Mouse (Mus musculus) heart, embryonic 13.5 days (tissue): Measurements from ENCODE around the gene Tarbp1. TPM values are rescaled to one million over a fixed set of nuclear protein-coding genes. Genes with fewer than 3 reads are reported as not detected.
"Not testable (repeated sequence)": the region's sequence is repeated elsewhere in the genome, so short reads cannot be mapped to it uniquely, and the experiment has no call there.

ENCODE experiments used
- ATAC-seq: fragments of 200-750 bp; cut with Nextera tagmentation; 2 replicates; pipeline ENCODE4 v1.8.0; 2017; ENCODE audit warnings: moderate TSS enrichment; ENCODE audit not compliant: insufficient number of reproducible peaks, low FRiP score, low TSS enrichment; ENCODE audit errors: extremely low read depth
- H3K27ac ChIP-seq: fragments of 300-500 bp; sonication (generic); replicated peaks from 2 replicates; pipeline ENCODE4 v1.5.1; 2015; ENCODE audit warnings: moderate library complexity, mild to moderate bottlenecking, inconsistent platforms
- H3K27me3 ChIP-seq: fragments of 300-500 bp; sonication (generic); replicated peaks from 2 replicates; pipeline ENCODE4 v1.6.1; 2015; ENCODE audit warnings: mild to moderate bottlenecking, inconsistent platforms
- H3K36me3 ChIP-seq: fragments of 300-500 bp; sonication (generic); 2 replicates; pipeline ENCODE4 v1.6.1; 2015; ENCODE audit warnings: mild to moderate bottlenecking, inconsistent platforms
- H3K4me1 ChIP-seq: fragments of 300-500 bp; sonication (generic); 2 replicates; pipeline ENCODE4 v1.6.1; 2015; ENCODE audit warnings: inconsistent platforms
- H3K4me2 ChIP-seq: fragments of 300-500 bp; sonication (generic); 2 replicates; pipeline ENCODE4 v1.6.1; 2015; ENCODE audit warnings: inconsistent platforms, mild to moderate bottlenecking, moderate library complexity
- H3K4me3 ChIP-seq: fragments of 300-500 bp; sonication (generic); 2 replicates; pipeline ENCODE4 v1.5.1; 2015; ENCODE audit warnings: moderate library complexity, mild to moderate bottlenecking, inconsistent platforms
- H3K9ac ChIP-seq: fragments of 300-500 bp; sonication (generic); 2 replicates; pipeline ENCODE4 v1.6.1; 2015; ENCODE audit warnings: inconsistent platforms, mild to moderate bottlenecking, moderate library complexity
- H3K9me3 ChIP-seq: fragments of 300-500 bp; sonication (generic); 2 replicates; pipeline ENCODE4 v1.6.1; 2016; ENCODE audit warnings: inconsistent platforms
- WGBS: fragments of 180-500 bp; shearing (Covaris S2); methylation state at CpG from one replicate; pipeline ENCODE4 v1.1.7; 2015; ENCODE audit warnings: mixed read lengths; 5-methylcytosine and 5-hydroxymethylcytosine counted together
- polyA plus RNA-seq: library from polyadenylated mRNA; unstranded; fragments of >200 nt; fragmentation: Nextera tagmentation; extraction: Ambion mirVana; gene quantifications from 2 replicates; pipeline ENCODE4 v1.2.1, GENCODE M21; 2015

The Tarbp1 gene
- polyA plus RNA-seq, 1 experiment from 2014 or later = 1.2 TPM

DNA sequence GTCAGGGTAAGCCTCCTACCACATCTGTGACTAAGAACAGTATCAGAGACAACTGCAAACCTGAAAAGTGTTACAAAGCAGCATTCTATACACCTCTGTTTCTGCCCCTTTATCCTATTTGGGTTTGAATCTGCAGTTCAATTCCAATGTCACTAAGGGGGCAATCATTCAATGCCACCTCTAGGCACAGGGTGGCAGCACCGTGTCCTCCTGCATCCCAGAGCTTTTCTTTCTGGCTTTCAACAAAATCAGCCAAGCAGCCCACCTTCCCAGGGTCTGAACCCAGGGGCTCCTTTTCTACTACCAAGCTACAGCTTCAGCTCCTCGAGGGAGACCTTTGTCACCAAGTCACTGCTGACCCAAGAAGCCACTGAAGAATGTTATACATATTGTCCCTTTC lies 35.9 kb downstream of the Tarbp1 start:
- H3K9me3 ChIP-seq = no peaks in the 10 kb centered on the region
- no peak overlapping the region for H3K27ac ChIP-seq
- H3K27me3 ChIP-seq = no peaks in the 10 kb centered on the region
- no peak overlapping the region for H3K4me3 ChIP-seq
- H3K4me2 ChIP-seq = no peak overlapping the region
- no peak overlapping the region for H3K9ac ChIP-seq
- H3K36me3 ChIP-seq = peaks cover 71% of the 10 kb centered on the region
- no peaks in the 10 kb centered on the region for H3K4me1 ChIP-seq
- 62% methylated on average over 2 of the region's 2 CpGs for WGBS
- ATAC-seq = no peak

GRCm38 (mm10) chr8:126433827-126434226 lies 41.0 kb downstream of the Tarbp1 start:
- ATAC-seq = no peak
- H3K27me3 ChIP-seq = no peaks in the 10 kb centered on the region
- no peaks in the 10 kb centered on the region for H3K4me1 ChIP-seq
- H3K4me3 ChIP-seq = no peak overlapping the region
- H3K4me2 ChIP-seq = no peak overlapping the region
- no peak overlapping the region for H3K27ac ChIP-seq
- H3K9me3 ChIP-seq = no peaks in the 10 kb centered on the region
- H3K36me3 ChIP-seq = peaks cover 84% of the 10 kb centered on the region
- 75% methylated on average over 7 of the region's 7 CpGs for WGBS
- no peak overlapping the region for H3K9ac ChIP-seq

- Histone ChIP-seq H3K9ac (no peak overlapping the region), H3K4me2 (no peak overlapping the region), H3K9me3 (no peaks in the 10 kb centered on the region), H3K36me3 (peaks cover 85% of the 10 kb centered on the region), H3K4me3 (no peak overlapping the region), H3K4me1 (no peaks in the 10 kb centered on the region), H3K27me3 (no peaks in the 10 kb centered on the region), H3K27ac (no peak overlapping the region)
- 82% methylated on average over 5 of the region's 5 CpGs for WGBS
- ATAC-seq = no peak
These were observed 45.2 kb downstream of the Tarbp1 start for GRCm38 (mm10) chr8:126429635-126430034.

- no peaks in the 10 kb centered on the region for H3K9me3 ChIP-seq
- peaks cover 19% of the 10 kb centered on the region for H3K4me1 ChIP-seq
- H3K4me2 ChIP-seq = no peak overlapping the region
- H3K4me3 ChIP-seq = no peak overlapping the region
- peaks cover 61% of the 10 kb centered on the region for H3K36me3 ChIP-seq
- H3K27ac ChIP-seq = no peak overlapping the region
- no peaks in the 10 kb centered on the region for H3K27me3 ChIP-seq
- no peak overlapping the region for H3K9ac ChIP-seq
- 78% methylated on average over 1 of the region's 1 CpGs for WGBS
- no peak for ATAC-seq
These were observed 49.9 kb downstream of the Tarbp1 start for GRCm38 (mm10) chr8:126424946-126425345.

- 78% methylated on average over 4 of the region's 4 CpGs for WGBS
- 0 out of 2 replicates have a peak overlapping the region, but pooled peaks have one; percentile 91 for H3K4me2 ChIP-seq
- peaks cover 53% of the 10 kb centered on the region for H3K36me3 ChIP-seq
- no peak for ATAC-seq
- H3K27ac ChIP-seq = no peak overlapping the region
- H3K4me3 ChIP-seq = no peak overlapping the region
- H3K4me1 ChIP-seq = peaks cover 19% of the 10 kb centered on the region
- no peaks in the 10 kb centered on the region for H3K27me3 ChIP-seq
- H3K9me3 ChIP-seq = no peaks in the 10 kb centered on the region
- H3K9ac ChIP-seq = 0 out of 2 replicates have a peak overlapping the region, but pooled peaks have one; percentile 95
These were observed 50.7 kb downstream of the Tarbp1 start for GRCm38 (mm10) chr8:126424163-126424562.

GRCm38 (mm10) chr8:126422920-126423300 lies 52.0 kb downstream of the Tarbp1 start:
- Histone ChIP-seq H3K4me1 (peaks cover 19% of the 10 kb centered on the region), H3K4me3 (peak overlapping the region; percentile 88), H3K36me3 (peaks cover 41% of the 10 kb centered on the region), H3K27me3 (no peaks in the 10 kb centered on the region), H3K27ac (peak overlapping the region; percentile 70), H3K9me3 (no peaks in the 10 kb centered on the region), H3K9ac (peak overlapping the region; percentile 95), H3K4me2 (peak overlapping the region; percentile 91)
- 0 out of 2 replicates have a peak, but pooled peaks have one; percentile 2 for ATAC-seq
- 9% methylated on average over 9 of the region's 9 CpGs for WGBS

- no peaks in the 10 kb centered on the region for H3K27me3 ChIP-seq
- peaks cover 19% of the 10 kb centered on the region for H3K4me1 ChIP-seq
- H3K36me3 ChIP-seq = peaks cover 35% of the 10 kb centered on the region
- H3K9me3 ChIP-seq = no peaks in the 10 kb centered on the region
- peak; percentile 98 for ATAC-seq
- peak within 1 kb of the TSS; percentile 95 for H3K9ac ChIP-seq
- H3K27ac ChIP-seq = peak within 1 kb of the TSS; percentile 70
- peak within 1 kb of the TSS; percentile 91 for H3K4me2 ChIP-seq
- H3K4me3 ChIP-seq = peak within 1 kb of the TSS; percentile 88
- under 1% methylated on average over 61 of the region's 61 CpGs for WGBS
These were observed 52.5 kb downstream of the Tarbp1 start, which contains the start of gene Coa6 for GRCm38 (mm10) chr8:126422174-126422919. Coa6 (plus strand) TSS chr8:126422515.

- Histone ChIP-seq H3K9me3 (no peaks in the 10 kb centered on the region), H3K27me3 (no peaks in the 10 kb centered on the region), H3K27ac (no peak overlapping the region), H3K4me1 (peaks cover 19% of the 10 kb centered on the region), H3K9ac (no peak overlapping the region), H3K4me2 (no peak overlapping the region), H3K36me3 (peaks cover 20% of the 10 kb centered on the region), H3K4me3 (no peak overlapping the region)
- WGBS = 76% methylated on average over 3 of the region's 3 CpGs
- no peak for ATAC-seq
These were observed 54.0 kb downstream of the Tarbp1 start for GRCm38 (mm10) chr8:126420834-126421233.

DNA sequence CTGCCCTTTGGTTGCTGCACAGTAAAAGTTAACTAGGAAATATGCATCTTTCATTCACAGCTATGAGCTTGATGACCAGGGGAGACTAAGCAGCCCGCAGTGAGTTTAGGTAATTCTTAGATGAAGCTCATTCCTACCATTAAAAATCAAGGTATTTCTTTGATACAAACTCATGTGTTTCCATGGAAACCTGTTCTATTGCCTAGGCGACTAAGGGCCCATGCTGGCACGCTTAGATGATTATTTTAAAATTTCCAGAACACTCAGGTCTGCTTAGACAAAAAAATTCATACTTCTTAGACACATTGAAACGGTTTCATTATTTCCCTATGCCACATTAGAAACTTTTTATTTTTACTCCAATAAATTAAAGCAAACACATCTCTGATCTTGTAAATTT lies 69.8 kb downstream of the Tarbp1 start:
- no peak for ATAC-seq
- Histone ChIP-seq H3K9ac (no peak overlapping the region), H3K4me1 (no peaks in the 10 kb centered on the region), H3K9me3 (peaks cover 6% of the 10 kb centered on the region; the same call in 1 of the 2 replicates), H3K27ac (no peak overlapping the region), H3K4me2 (no peak overlapping the region), H3K36me3 (no peaks in the 10 kb centered on the region), H3K27me3 (peaks cover 14% of the 10 kb centered on the region; the same call in 1 of the 2 replicates), H3K4me3 (no peak overlapping the region)
- 61% methylated on average over 4 of the region's 4 CpGs for WGBS

DNA sequence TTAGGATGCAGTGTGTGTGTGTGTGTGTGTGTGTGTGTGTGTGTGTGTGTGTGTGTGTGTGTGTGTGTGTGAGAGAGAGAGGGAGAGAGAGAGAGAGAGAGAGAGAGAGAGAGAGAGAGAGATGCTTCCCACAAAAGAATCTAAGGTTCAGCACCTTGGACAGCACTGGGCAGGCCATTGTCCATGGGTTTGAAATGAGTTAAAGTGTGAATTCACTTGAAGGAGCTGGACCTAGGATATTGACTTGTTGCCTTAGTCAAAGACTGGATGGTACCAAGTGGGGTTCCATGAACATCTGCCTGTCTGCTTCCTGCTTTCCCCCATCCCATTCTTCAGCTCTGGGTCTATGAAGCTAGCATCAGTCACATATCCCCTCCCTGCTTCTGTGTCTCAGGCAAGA lies 70.3 kb downstream of the Tarbp1 start:
- not testable (repeated sequence) for H3K27ac ChIP-seq, H3K4me2 ChIP-seq, H3K4me3 ChIP-seq, H3K9ac ChIP-seq, ATAC-seq, H3K9me3 ChIP-seq, H3K36me3 ChIP-seq, H3K4me1 ChIP-seq
- H3K27me3 ChIP-seq = peaks cover 14% of the 10 kb centered on the region; the same call in 1 of the 2 replicates

DNA sequence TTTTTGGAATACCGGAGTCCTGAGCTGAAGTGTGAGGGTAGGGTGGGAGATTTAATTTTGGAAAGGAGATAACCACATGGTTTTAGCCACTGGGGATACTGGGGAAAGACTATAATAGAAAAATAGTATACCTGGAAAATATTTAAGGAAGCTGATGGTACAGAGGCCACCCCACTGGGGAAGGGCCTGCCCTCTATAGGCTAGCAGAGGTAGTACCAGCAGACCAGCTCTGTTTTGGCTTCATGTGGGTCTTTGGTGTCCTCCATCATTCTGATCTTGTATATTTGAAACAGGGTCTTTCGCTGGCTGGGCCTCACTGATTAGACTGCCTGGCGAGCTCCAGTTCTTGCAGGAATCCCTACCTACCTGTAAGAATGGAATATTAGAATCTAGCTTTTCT lies 76.5 kb downstream of the Tarbp1 start:
- Histone ChIP-seq H3K4me3 (no peak overlapping the region), H3K36me3 (no peaks in the 10 kb centered on the region), H3K4me1 (no peaks in the 10 kb centered on the region), H3K9ac (no peak overlapping the region), H3K27me3 (peaks cover 15% of the 10 kb centered on the region), H3K9me3 (no peaks in the 10 kb centered on the region), H3K27ac (no peak overlapping the region), H3K4me2 (no peak overlapping the region)
- 59% methylated on average over 3 of the region's 3 CpGs for WGBS
- ATAC-seq = no peak

GRCm38 (mm10) chr8:126395917-126396316 lies 78.9 kb downstream of the Tarbp1 start:
- Histone ChIP-seq H3K4me2 (no peak overlapping the region), H3K9ac (no peak overlapping the region), H3K9me3 (no peaks in the 10 kb centered on the region), H3K4me1 (no peaks in the 10 kb centered on the region), H3K27me3 (peaks cover 9% of the 10 kb centered on the region; the same call in 1 of the 2 replicates), H3K27ac (no peak overlapping the region), H3K4me3 (no peak overlapping the region), H3K36me3 (no peaks in the 10 kb centered on the region)
- no peak for ATAC-seq
- WGBS = 75% methylated on average over 5 of the region's 5 CpGs
